Mouse (Mus musculus): ENCODE data around the gene Olfr157. TPM values are rescaled to one million over a fixed set of nuclear protein-coding genes. Genes with fewer than 3 reads are reported as not detected.
A peak's percentile ranks its signal among the peaks of the same experiment; 100 is the strongest.

The Olfr157 gene
- not detected in 2 replicates for total RNA-seq (2014; rRNA removed)
- polyA plus RNA-seq (2015; fragmentation: Nextera tagmentation; extraction: Ambion mirVana), result not detected in 2 replicates

DNA sequence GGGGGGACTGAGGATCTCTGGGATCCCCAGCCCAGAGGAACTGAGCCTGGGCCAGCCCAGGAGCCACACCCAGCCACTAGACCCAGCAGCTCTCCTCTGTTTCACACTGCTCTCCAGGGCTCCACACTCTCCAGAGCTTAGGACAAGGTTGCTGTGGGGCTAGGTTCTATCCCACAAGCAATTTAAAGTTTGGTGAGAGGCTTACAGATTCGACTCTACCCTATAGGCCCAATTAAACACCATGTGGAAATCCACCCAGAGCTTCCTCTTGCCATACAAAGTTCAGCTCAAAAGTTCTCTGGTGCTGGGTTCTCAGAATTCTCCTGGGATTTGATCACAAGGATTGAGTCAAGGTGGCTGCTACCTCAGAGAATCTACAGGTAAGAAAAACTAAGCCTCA is at the start of gene Olfr157:
Gene Olfr157 (minus strand): TSS at position 101 of the 400 bp plus-strand sequence.
- Histone ChIP-seq H3K27ac (ENCODE audit: low read depth, low read length) (no peak within 1 kb of the TSS), H3K4me2 (ENCODE audit: low read depth) (no peak within 1 kb of the TSS), H3K36me3 (ENCODE audit: insufficient read depth) (no peaks in the 10 kb centered on the region), H3K9me3 (ENCODE audit: low read length) (no peaks in the 10 kb centered on the region), H3K27me3 (ENCODE audit: insufficient read depth, low read length) (no peaks in the 10 kb centered on the region), H3K4me3 (ENCODE audit: low read depth, low read length) (no peak within 1 kb of the TSS), H3K4me1 (ENCODE audit: insufficient read depth) (no peaks in the 10 kb centered on the region), H3K9ac (no peak within 1 kb of the TSS)
- no peak for TF ChIP-seq CTCF (IDR thresholded peaks at IDR 0.05; ENCODE audit: low read depth)
- WGBS, result 50% methylated on average over 1 of the region's 1 CpGs
- ATAC-seq (no peak), DNase-seq (no peak)

DNA sequence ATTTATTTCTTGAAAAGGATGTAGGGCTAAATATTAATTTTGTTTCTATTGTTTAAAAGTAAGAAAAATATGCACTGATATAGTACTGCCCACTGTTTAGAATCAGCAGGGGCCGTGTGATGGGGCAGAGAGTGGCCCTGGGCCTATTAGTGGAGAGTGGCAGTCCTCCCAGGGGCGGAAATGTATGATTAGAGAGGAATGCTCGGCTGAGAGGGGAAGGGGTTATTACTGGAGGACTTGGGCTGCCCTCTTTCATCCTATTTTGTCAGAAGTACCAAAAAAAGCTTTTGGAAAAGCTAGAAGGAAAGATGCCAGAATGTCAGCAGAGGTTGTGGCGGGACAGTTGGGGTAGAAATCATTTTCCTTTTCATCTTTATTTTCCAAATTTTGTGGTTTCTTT is 44.2 kb upstream of the Olfr157 start:
- ATAC-seq, result no peak
- no peaks in the 10 kb centered on the region for H3K27me3 ChIP-seq (ENCODE audit: insufficient read depth, low read length)
- no peaks in the 10 kb centered on the region for H3K4me1 ChIP-seq (ENCODE audit: insufficient read depth)
- H3K4me3 ChIP-seq (ENCODE audit: low read depth, low read length), result no peak overlapping the region
- DNase-seq, result no peak
- no peak overlapping the region for H3K27ac ChIP-seq (ENCODE audit: low read depth, low read length)
- H3K9ac ChIP-seq, result no peak overlapping the region; the same call in 1 of the 2 replicates
- no peak for TF ChIP-seq CTCF (IDR thresholded peaks at IDR 0.05; ENCODE audit: low read depth)
- no peak overlapping the region for H3K4me2 ChIP-seq (ENCODE audit: low read depth)
- H3K9me3 ChIP-seq (ENCODE audit: low read length), result no peaks in the 10 kb centered on the region
- 30% methylated on average over 4 of the region's 4 CpGs for WGBS
- no peaks in the 10 kb centered on the region for H3K36me3 ChIP-seq (ENCODE audit: insufficient read depth)

- Histone ChIP-seq H3K9me3 (ENCODE audit: low read length) (no peaks in the 10 kb centered on the region), H3K36me3 (ENCODE audit: insufficient read depth) (no peaks in the 10 kb centered on the region), H3K4me3 (ENCODE audit: low read depth, low read length) (no peak overlapping the region), H3K27me3 (ENCODE audit: insufficient read depth, low read length) (no peaks in the 10 kb centered on the region), H3K4me1 (ENCODE audit: insufficient read depth) (no peaks in the 10 kb centered on the region), H3K27ac (ENCODE audit: low read depth, low read length) (no peak overlapping the region), H3K4me2 (ENCODE audit: low read depth) (no peak overlapping the region), H3K9ac (no peak overlapping the region)
- ATAC-seq, result no peak
- TF ChIP-seq CTCF (IDR thresholded peaks at IDR 0.05; ENCODE audit: low read depth), result no peak
- 80% methylated on average over 6 of the region's 6 CpGs for WGBS
- no peak for DNase-seq
Measured at GRCm38 (mm10) chr4:43879566-43879965, 39.6 kb upstream of the Olfr157 start.

GRCm38 (mm10) chr4:43878121-43878776 is 38.2 kb upstream of the Olfr157 start:
- Histone ChIP-seq H3K36me3 (ENCODE audit: insufficient read depth) (no peaks in the 10 kb centered on the region), H3K27ac (ENCODE audit: low read depth, low read length) (no peak overlapping the region), H3K4me2 (ENCODE audit: low read depth) (no peak overlapping the region), H3K9me3 (ENCODE audit: low read length) (no peaks in the 10 kb centered on the region), H3K4me3 (ENCODE audit: low read depth, low read length) (no peak overlapping the region), H3K27me3 (ENCODE audit: insufficient read depth, low read length) (no peaks in the 10 kb centered on the region), H3K9ac (no peak overlapping the region), H3K4me1 (ENCODE audit: insufficient read depth) (no peaks in the 10 kb centered on the region)
- no peak for TF ChIP-seq CTCF (IDR thresholded peaks at IDR 0.05; ENCODE audit: low read depth)
- no peak for DNase-seq
- 42% methylated on average over 5 of the region's 5 CpGs for WGBS
- ATAC-seq, result no peak

DNA sequence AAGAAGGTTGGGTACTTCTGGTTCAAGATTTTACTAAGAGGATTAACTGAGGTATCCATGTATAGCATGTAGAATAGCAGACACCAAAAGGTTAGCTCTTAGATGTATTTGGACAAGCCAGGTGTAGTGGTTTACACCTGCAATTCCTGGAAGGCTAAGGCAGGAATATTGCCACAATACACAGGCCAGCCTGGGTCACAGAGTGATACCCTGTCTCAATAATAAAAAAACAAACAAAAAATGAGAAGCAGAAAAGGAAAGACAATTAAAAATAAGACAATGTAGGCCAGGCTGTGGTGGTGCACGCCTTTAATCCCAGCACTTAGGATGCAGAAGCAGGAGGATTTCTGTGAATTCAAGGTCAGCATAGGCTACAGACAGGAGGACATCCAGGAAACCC is 37.2 kb upstream of the Olfr157 start:
- Histone ChIP-seq H3K27ac (ENCODE audit: low read depth, low read length) (no peak overlapping the region), H3K4me2 (ENCODE audit: low read depth) (no peak overlapping the region), H3K36me3 (ENCODE audit: insufficient read depth) (no peaks in the 10 kb centered on the region), H3K4me3 (ENCODE audit: low read depth, low read length) (no peak overlapping the region), H3K4me1 (ENCODE audit: insufficient read depth) (no peaks in the 10 kb centered on the region), H3K9me3 (ENCODE audit: low read length) (no peaks in the 10 kb centered on the region), H3K9ac (no peak overlapping the region), H3K27me3 (ENCODE audit: insufficient read depth, low read length) (no peaks in the 10 kb centered on the region)
- no peak for ATAC-seq
- 94% methylated on average over 1 of the region's 1 CpGs for WGBS
- DNase-seq, result no peak
- no peak for TF ChIP-seq CTCF (IDR thresholded peaks at IDR 0.05; ENCODE audit: low read depth)

- Histone ChIP-seq H3K4me2 (ENCODE audit: low read depth) (peak overlapping the region; percentile 98), H3K9me3 (ENCODE audit: low read length) (no peaks in the 10 kb centered on the region), H3K27me3 (ENCODE audit: insufficient read depth, low read length) (no peaks in the 10 kb centered on the region), H3K4me1 (ENCODE audit: insufficient read depth) (no peaks in the 10 kb centered on the region), H3K36me3 (ENCODE audit: insufficient read depth) (no peaks in the 10 kb centered on the region), H3K9ac (peak overlapping the region; percentile 76), H3K27ac (ENCODE audit: low read depth, low read length) (no peak overlapping the region), H3K4me3 (ENCODE audit: low read depth, low read length) (peak overlapping the region; percentile 98)
- peak; percentile 15; the same call in 1 of the 2 replicates for TF ChIP-seq CTCF (IDR thresholded peaks at IDR 0.05; ENCODE audit: low read depth)
- DNase-seq (peak; percentile 44), ATAC-seq (peak; percentile 45)
- WGBS, result 1% methylated on average over 20 of the region's 20 CpGs
Measured at GRCm38 (mm10) chr4:43875919-43876411, 36.0 kb upstream of the Olfr157 start.

DNA sequence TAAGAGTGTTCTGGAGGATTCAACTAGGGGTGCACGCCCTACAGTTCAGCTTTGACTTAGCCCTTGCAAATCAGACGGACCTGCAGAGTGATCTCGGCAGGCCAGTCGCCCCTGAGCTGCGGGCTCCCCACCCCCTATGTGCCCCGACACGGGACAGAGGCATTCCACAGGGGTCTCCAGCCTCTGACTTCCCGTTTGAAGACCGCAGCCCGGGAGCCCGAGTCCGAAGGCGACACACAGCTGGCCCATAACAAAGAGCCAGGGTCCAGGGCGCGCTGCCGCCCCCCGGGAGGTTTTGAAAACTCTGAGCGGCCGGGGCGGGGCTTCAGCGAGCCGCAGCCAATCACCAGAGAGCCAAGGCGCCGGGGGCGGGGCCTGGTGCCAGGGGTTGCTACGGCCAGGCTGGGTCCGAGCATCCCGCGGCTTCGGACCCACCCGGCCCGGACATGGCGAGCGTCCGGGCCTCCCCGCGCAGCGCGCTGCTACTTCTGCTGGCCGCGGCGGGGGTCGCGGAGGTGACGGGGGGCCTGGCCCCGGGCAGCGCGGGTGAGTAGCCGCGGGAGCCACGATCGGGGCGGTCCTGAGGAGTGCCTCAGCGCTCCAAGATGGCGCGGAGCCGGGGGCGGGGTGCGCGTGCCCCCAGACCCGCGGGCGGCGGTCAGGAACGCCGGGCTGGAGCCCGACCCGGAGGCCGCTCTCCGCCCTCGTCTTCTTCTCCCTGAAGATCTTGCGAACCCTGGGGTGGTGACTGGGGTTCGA is 35.3 kb upstream of the Olfr157 start, which contains the start of gene Reck:
Gene Reck (plus strand): TSS at position 371 of the 759 bp plus-strand sequence.
- H3K4me1 ChIP-seq (ENCODE audit: insufficient read depth), result no peaks in the 10 kb centered on the region
- peak within 1 kb of the TSS; percentile 98 for H3K4me2 ChIP-seq (ENCODE audit: low read depth)
- no peak within 1 kb of the TSS for H3K27ac ChIP-seq (ENCODE audit: low read depth, low read length)
- no peak for TF ChIP-seq CTCF (IDR thresholded peaks at IDR 0.05; ENCODE audit: low read depth)
- ATAC-seq (peak; percentile 92), DNase-seq (peak; percentile 86)
- peak within 1 kb of the TSS; percentile 98 for H3K4me3 ChIP-seq (ENCODE audit: low read depth, low read length)
- H3K27me3 ChIP-seq (ENCODE audit: insufficient read depth, low read length), result no peaks in the 10 kb centered on the region
- WGBS, result 2% methylated on average over 65 of the region's 73 CpGs
- H3K9ac ChIP-seq, result peak within 1 kb of the TSS; percentile 76
- no peaks in the 10 kb centered on the region for H3K9me3 ChIP-seq (ENCODE audit: low read length)
- H3K36me3 ChIP-seq (ENCODE audit: insufficient read depth), result no peaks in the 10 kb centered on the region

Data from forebrain, postnatal 0 days (tissue).